Mouse (Mus musculus): ENCODE data around the gene Hoxa1.

DNA sequence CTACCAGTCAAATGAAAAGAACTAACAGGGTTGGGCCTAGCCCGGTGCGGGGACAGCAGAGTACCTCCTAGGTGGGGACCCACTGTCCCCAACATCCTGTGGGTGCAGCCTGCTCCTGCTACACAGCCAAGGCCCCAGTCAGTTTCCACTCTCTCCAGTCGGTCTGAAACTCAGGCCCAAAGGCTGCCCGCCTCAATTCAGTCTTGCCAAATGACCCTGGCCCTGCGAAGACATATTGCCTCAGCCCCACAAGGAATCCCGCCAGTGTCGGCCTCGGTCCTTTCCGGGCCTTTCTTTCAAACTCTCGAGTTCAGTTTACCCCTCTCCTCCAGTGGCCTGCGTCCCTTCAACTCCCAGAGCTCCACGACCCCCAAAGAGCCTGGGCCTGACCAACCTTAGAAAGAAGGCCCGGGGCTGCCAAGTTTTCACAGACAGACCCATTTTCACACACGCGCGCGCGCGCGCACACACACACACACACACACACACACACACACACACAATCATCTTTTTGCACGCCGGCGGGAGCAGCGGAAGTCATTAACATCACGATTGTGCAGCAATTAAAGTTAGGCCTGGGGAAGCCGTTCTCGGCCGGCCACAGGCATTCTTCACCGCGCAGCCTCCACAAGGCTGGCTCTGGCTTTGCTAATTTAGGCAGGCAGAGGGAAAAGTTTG lies 42.1 kb upstream of the Hoxa1 start:
- TF ChIP-seq CTCF (IDR thresholded peaks at IDR 0.05; ENCODE audit: extremely low read depth, insufficient read depth, insufficient read length, insufficient replicate concordance) (no peak), POLR2A (IDR thresholded peaks at IDR 0.05; ENCODE audit: low read depth, low read length) (no peak)

All from spleen, adult 2 months (tissue).